Mouse (Mus musculus): ENCODE measurements around the gene Crhr1. TPM values are rescaled to one million over a fixed set of nuclear protein-coding genes. Genes with fewer than 3 reads are reported as not detected.
A peak's percentile ranks its signal among the peaks of the same experiment; 100 is the strongest.

The Crhr1 gene
- total RNA-seq, 2 experiments from 2014 or later: 0.12 TPM; not detected in 1

GRCm38 (mm10) chr11:104138976-104139375 lies 6.3 kb downstream of the Crhr1 start:
- no peak for DNase-seq

- DNase-seq: no peak
Measured at GRCm38 (mm10) chr11:104144930-104145329, 12.3 kb downstream of the Crhr1 start.

GRCm38 (mm10) chr11:104148787-104149186 lies 16.1 kb downstream of the Crhr1 start:
- DNase-seq: no peak

GRCm38 (mm10) chr11:104150911-104151310 lies 18.3 kb downstream of the Crhr1 start:
- no peak for DNase-seq

GRCm38 (mm10) chr11:104154332-104154731 lies 21.7 kb downstream of the Crhr1 start:
- no peak for DNase-seq

- DNase-seq: no peak
Measured at GRCm38 (mm10) chr11:104154820-104155635, 22.4 kb downstream of the Crhr1 start.

GRCm38 (mm10) chr11:104155899-104156298 lies 23.2 kb downstream of the Crhr1 start:
- no peak for DNase-seq

GRCm38 (mm10) chr11:104156391-104156790 lies 23.7 kb downstream of the Crhr1 start:
- no peak for DNase-seq

GRCm38 (mm10) chr11:104157603-104158259 lies 25.1 kb downstream of the Crhr1 start:
- peak; percentile 52 for DNase-seq

- DNase-seq: no peak
Measured at GRCm38 (mm10) chr11:104158260-104158907, 25.7 kb downstream of the Crhr1 start.

- no peak for DNase-seq
Measured at GRCm38 (mm10) chr11:104159769-104160272, 27.2 kb downstream of the Crhr1 start.

- DNase-seq: no peak
Measured at GRCm38 (mm10) chr11:104161153-104161552, 28.5 kb downstream of the Crhr1 start.

GRCm38 (mm10) chr11:104164257-104164656 lies 31.6 kb downstream of the Crhr1 start:
- DNase-seq: no peak

GRCm38 (mm10) chr11:104171281-104171781 lies 38.7 kb downstream of the Crhr1 start:
- peak; percentile 67 for DNase-seq

GRCm38 (mm10) chr11:104178893-104179292 lies 46.2 kb downstream of the Crhr1 start:
- DNase-seq: no peak

GRCm38 (mm10) chr11:104179804-104180203 lies 47.1 kb downstream of the Crhr1 start:
- DNase-seq: no peak

GRCm38 (mm10) chr11:104182141-104182540 lies 49.5 kb downstream of the Crhr1 start:
- no peak for DNase-seq

- DNase-seq: no peak
Measured at GRCm38 (mm10) chr11:104186135-104186836, 53.6 kb downstream of the Crhr1 start, which contains the start of gene Sppl2c. TSS of gene Sppl2c (plus strand) at chr11:104186327.

- no peak for DNase-seq
Measured at GRCm38 (mm10) chr11:104186837-104187150, 54.1 kb downstream of the Crhr1 start.

GRCm38 (mm10) chr11:104187766-104188165 lies 55.1 kb downstream of the Crhr1 start:
- DNase-seq: no peak

- no peak for DNase-seq
Measured at GRCm38 (mm10) chr11:104190008-104190407, 57.4 kb downstream of the Crhr1 start.

GRCm38 (mm10) chr11:104195382-104195781 lies 62.7 kb downstream of the Crhr1 start:
- DNase-seq: no peak

All from gastrocnemius, postnatal 10 days (tissue).